Mouse (Mus musculus) heart, postnatal 0 days (tissue): Measurements from ENCODE around the gene Jdp2. TPM values are rescaled to one million over a fixed set of nuclear protein-coding genes. Genes with fewer than 3 reads are reported as not detected.

ENCODE experiments used
- ATAC-seq: fragments of 200-750 bp; cut with Nextera tagmentation; 2 replicates; pipeline ENCODE4 v1.8.0; 2017; ENCODE audit warnings: low read depth, moderate number of reproducible peaks, moderate library complexity; ENCODE audit not compliant: insufficient read depth
- DNase-seq: peaks from one replicate; pipeline ENCODE4 v3.0.0-alpha.2; 2016; ENCODE audit warnings: low spot score
- H3K27ac ChIP-seq: fragments of 300-500 bp; sonication (generic); 2 replicates; pipeline ENCODE4 v1.5.1; 2014; ENCODE audit warnings: low read depth, mild to moderate bottlenecking
- H3K27me3 ChIP-seq: fragments of 300-500 bp; sonication (generic); 2 replicates; pipeline ENCODE4 v1.6.1; 2014; ENCODE audit warnings: low read length, mixed read lengths; ENCODE audit not compliant: control insufficient read depth, insufficient read depth
- H3K36me3 ChIP-seq: fragments of 300-500 bp; sonication (generic); replicated peaks from 2 replicates; pipeline ENCODE4 v1.6.1; 2014; ENCODE audit warnings: low read length, mixed read lengths; ENCODE audit not compliant: control insufficient read depth, insufficient read depth
- H3K4me1 ChIP-seq: fragments of 300-500 bp; sonication (generic); 2 replicates; pipeline ENCODE4 v1.6.1; 2014; ENCODE audit warnings: antibody characterized with exemption; ENCODE audit not compliant: control insufficient read depth, insufficient read depth
- H3K4me2 ChIP-seq: fragments of 300-500 bp; sonication (generic); 2 replicates; pipeline ENCODE4 v1.6.1; 2014; ENCODE audit warnings: low read depth, mild to moderate bottlenecking, low read length, moderate library complexity
- H3K4me3 ChIP-seq: fragments of 300-500 bp; sonication (generic); 2 replicates; pipeline ENCODE4 v1.5.1; 2014; ENCODE audit warnings: low read depth, low read length
- H3K9ac ChIP-seq: fragments of 300-500 bp; sonication (generic); replicated peaks from 2 replicates; pipeline ENCODE4 v1.6.1; 2014; ENCODE audit warnings: low read depth, low read length, mixed read lengths
- H3K9me3 ChIP-seq: fragments of 300-500 bp; sonication (generic); replicated peaks from 2 replicates; pipeline ENCODE4 v1.6.1; 2016; ENCODE audit warnings: low read length; ENCODE audit not compliant: control insufficient read depth
- CTCF ChIP-seq: IDR thresholded peaks from 2 replicates; pipeline ENCODE4 v1.5.1; 2016; ENCODE audit warnings: antibody characterized with exemption, control low read depth, low read depth
- EP300 ChIP-seq: IDR thresholded peaks from 2 replicates; pipeline ENCODE4 v1.6.1; 2016; ENCODE audit warnings: antibody characterized with exemption, low read depth
- WGBS: fragments of 180-500 bp; shearing (Covaris S2); extraction: QIAGEN DNeasy Blood & Tissue Kit; methylation state at CpG from one replicate; pipeline ENCODE4 v1.1.7; 2014; 5-methylcytosine and 5-hydroxymethylcytosine counted together
- polyA plus RNA-seq: library from polyadenylated mRNA; unstranded; fragments of >200 nt; fragmentation: Nextera tagmentation; extraction: Ambion mirVana; gene quantifications from 2 replicates; pipeline ENCODE4 v1.2.1, GENCODE M21; 2015
- total RNA-seq: library from RNA; depleted of rRNA; stranded (reverse); fragments of >200 nt; gene quantifications from 2 replicates; pipeline ENCODE4 v1.2.3, GENCODE M21; 2014; ENCODE audit warnings: low replicate concordance; rRNA removed

The Jdp2 gene
- total and polyA plus RNA-seq, 2 experiments from 2014 or later = 0.44 to 17.9 TPM

DNA sequence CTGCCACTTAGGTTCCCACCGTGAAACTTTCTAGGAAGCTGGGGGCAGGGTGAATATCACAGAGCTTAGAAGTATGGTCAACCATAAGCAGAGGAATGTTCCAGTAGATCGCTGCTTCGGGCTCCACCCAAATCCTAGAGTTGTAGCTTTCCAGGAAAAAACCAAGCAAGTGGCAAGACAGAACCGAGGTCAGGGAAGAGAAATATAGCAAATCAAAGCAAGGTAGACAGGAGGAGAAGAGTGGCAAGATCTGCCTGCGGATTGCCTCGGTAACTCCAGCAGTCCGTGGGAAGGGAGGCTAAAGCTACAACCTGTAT is 88.3 kb downstream of the Jdp2 start:
- H3K27me3 ChIP-seq = no peaks in the 10 kb centered on the region
- H3K27ac ChIP-seq = no peak overlapping the region
- H3K36me3 ChIP-seq = no peaks in the 10 kb centered on the region
- peak overlapping the region; percentile 21 for H3K4me3 ChIP-seq
- H3K4me1 ChIP-seq = peaks cover 6% of the 10 kb centered on the region; the same call in 1 of the 2 replicates
- no peak for ATAC-seq
- DNase-seq = no peak
- no peak overlapping the region for H3K9ac ChIP-seq
- no peaks in the 10 kb centered on the region for H3K9me3 ChIP-seq
- peak overlapping the region; percentile 57 for H3K4me2 ChIP-seq
- WGBS = 54% methylated on average over 7 of the region's 7 CpGs
- TF ChIP-seq CTCF (no peak), EP300 (no peak)

- H3K27me3 ChIP-seq = no peaks in the 10 kb centered on the region
- H3K4me1 ChIP-seq = peaks cover 6% of the 10 kb centered on the region; the same call in 1 of the 2 replicates
- H3K36me3 ChIP-seq = no peaks in the 10 kb centered on the region
- TF ChIP-seq CTCF (0 out of 2 replicates have a peak, but pooled peaks have one; percentile 24), EP300 (no peak)
- 61% methylated on average over 6 of the region's 6 CpGs for WGBS
- H3K9me3 ChIP-seq = no peaks in the 10 kb centered on the region
- no peak overlapping the region for H3K4me2 ChIP-seq
- no peak overlapping the region for H3K9ac ChIP-seq
- no peak overlapping the region for H3K27ac ChIP-seq
- DNase-seq = no peak
- no peak for ATAC-seq
- no peak overlapping the region for H3K4me3 ChIP-seq
Measured at GRCm38 (mm10) chr12:85687846-85688245, 89.0 kb downstream of the Jdp2 start.

Other genes starting within 250 kb of the Jdp2 start
- gene Tmed10, start 224.2 kb upstream of the Jdp2 start, total RNA-seq = 48.2 and 49.7 TPM in 2 replicates
- gene Tmed10, start 224.2 kb upstream of the Jdp2 start, polyA plus RNA-seq = 216 and 218 TPM in 2 replicates
- 12.8 and 18.5 TPM in 2 replicates for gene Fos, start 125.1 kb upstream of the Jdp2 start, total RNA-seq
- gene Fos, start 125.1 kb upstream of the Jdp2 start, polyA plus RNA-seq = 1.6 and 2.7 TPM in 2 replicates
- gene Batf, start 87.6 kb downstream of the Jdp2 start, total RNA-seq = 1.4 and 3.2 TPM in 2 replicates
- gene Batf, start 87.6 kb downstream of the Jdp2 start, polyA plus RNA-seq = 2.1 and 2.6 TPM in 2 replicates
- 16.2 and 28.2 TPM in 2 replicates for gene Flvcr2, start 147.5 kb downstream of the Jdp2 start, total RNA-seq
- 7.3 and 9.7 TPM in 2 replicates for gene Flvcr2, start 147.5 kb downstream of the Jdp2 start, polyA plus RNA-seq
- gene Erg28, start 225.5 kb downstream of the Jdp2 start, total RNA-seq = 14.2 and 28.8 TPM in 2 replicates
- 27.7 and 30.2 TPM in 2 replicates for gene Erg28, start 225.5 kb downstream of the Jdp2 start, polyA plus RNA-seq
- 16.8 and 21.2 TPM in 2 replicates for gene Ttll5, start 225.6 kb downstream of the Jdp2 start, total RNA-seq
- gene Ttll5, start 225.6 kb downstream of the Jdp2 start, polyA plus RNA-seq = 5.9 and 6.3 TPM in 2 replicates